Mouse (Mus musculus) gastrocnemius, adult 18-20 months (tissue): ENCODE data around the gene Lmbr1l. TPM values are rescaled to one million over a fixed set of nuclear protein-coding genes. Genes with fewer than 3 reads are reported as not detected.
"Not testable (repeated sequence)": the region's sequence is repeated elsewhere in the genome, so short reads cannot be mapped to it uniquely, and the experiment has no call there.

Experiments
- DNase-seq: peaks from one replicate; pipeline ENCODE4 v3.0.0; 2021; ENCODE audit warnings: low spot score
- long read RNA-seq, 2 experiments: library from polyadenylated mRNA; stranded (forward); transcript quantifications; one replicate each; pipeline ENCODE4 v2.0.0; 2021
- total RNA-seq, 2 experiments: library from RNA; stranded (reverse); gene quantifications; 2 replicates each; pipeline ENCODE4 v1.2.3; 2021

The Lmbr1l gene
- total RNA-seq = 1 to 10 TPM; 4.8 to 4.9 TPM
- long read RNA-seq, experiment 1 = 0 reads
- long read RNA-seq, experiment 2, partial matches to known transcripts = 0 of 1 reads
- long read RNA-seq, experiment 2, other reads (novel, unspliced or antisense) = 0 of 1 reads

DNA sequence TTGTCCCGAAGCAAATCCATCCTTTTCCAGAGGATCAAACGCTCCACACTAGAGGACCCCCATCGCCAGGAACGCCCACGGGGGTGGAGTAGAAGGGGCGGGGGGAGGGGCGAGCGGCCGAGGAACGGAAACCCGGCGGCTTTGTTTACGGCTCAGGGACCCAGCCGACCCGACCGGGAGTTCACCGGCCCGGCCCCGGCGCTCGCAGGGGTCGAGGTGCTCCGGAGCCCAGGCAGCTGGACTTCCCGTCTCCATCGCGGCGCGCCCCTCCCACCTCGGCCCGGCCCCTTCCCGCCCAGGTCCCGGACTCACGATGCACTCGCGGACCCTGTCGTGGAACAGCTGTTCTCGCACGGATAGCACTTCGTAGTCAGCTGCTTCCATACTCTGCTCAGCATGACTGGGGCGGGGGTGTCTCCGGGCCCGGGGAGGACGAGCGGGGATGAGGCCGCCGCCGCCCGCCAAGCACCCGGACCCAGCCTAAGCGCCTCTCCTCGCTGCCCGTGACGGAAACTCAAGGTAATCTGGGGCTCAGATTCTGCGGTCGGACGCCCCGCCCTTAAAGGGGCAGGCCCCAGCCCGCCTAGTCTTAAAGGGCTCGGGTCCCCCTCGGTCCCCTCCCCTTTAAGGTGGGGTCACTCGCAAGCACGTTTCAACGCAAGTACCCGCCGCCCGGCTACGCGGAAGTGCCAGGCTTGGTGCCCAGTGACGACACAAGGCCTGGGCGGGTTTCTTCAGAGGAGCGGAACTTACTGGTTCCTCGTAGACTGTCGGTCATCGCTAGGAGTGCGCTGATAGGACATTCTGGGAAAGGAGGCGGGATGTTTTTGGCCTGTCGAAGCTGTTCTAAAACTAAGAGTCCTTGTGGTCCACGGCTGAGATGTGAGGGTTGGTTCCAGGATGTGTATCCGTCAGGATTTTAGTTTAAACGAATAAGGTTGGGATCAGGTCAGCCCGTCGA is at the start of gene Lmbr1l:
Gene Lmbr1l (minus strand): TSS at position 694 of the 961 bp plus-strand sequence.
- DNase-seq = peak; percentile 99

DNA sequence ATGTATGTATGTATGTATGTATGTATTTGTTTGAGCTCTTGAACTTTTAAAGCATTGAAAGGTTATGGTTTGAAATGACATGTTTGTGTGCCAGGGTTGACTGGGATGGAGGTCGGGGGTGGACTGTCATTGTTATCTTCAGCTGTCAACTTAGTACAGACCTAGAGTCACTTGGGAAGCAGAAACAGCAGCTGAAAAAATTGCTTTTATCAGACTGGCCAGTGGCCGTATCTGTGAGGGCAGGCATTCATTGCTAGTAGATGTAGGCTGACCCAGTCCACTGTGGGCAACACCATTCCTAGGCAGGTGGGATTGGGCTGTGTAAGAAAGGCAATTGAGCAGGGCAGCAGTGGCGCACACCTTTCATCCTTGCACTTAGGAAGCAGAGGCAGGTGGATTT is 41.5 kb upstream of the Lmbr1l start:
- no peak for DNase-seq

DNA sequence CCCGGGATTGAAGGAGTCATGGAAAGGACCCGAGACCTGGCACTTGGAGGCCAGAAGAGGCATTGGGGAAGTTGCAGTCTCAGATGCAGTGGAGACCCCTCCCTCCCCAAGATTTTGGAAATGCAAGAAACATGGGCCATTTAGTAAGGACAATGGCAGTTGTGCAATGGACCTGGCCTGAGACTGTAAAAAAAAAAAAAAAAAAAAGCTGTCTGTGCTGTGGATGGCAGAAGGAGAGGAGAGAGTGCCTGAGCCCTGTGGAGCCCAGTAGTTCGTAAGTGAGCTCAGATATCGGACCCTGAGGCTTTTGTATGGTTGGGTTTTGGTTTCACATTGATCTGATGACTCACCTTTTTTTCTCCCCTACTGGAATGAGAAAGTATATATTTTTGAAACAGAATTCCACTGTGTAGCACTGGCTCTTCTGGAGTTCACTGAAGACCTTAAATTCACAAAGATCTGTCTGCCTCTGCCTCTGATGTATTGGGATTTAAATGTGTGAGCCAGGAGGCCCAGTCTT is 40.9 kb upstream of the Lmbr1l start:
- no peak for DNase-seq

DNA sequence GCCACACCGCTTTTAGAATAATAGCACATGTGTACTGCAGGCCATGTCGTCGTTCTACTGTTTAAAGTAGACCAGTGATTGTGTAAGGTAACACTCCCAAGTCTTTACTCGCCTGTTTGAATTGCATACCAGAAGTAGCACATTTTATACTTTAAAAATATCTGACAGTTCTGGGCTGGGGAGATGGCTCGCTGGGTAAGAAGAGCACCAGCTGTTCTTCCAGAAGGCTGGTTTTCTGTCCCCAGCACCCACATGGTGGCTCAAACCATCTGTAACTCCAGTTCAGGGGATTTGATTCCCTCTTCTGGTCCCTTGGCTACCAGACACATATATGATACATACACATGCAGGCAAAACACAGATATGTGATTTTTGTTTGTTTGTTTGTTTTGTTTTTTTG is 39.4 kb upstream of the Lmbr1l start:
- DNase-seq = no peak

GRCm38 (mm10) chr15:98956000-98956399 is 38.0 kb upstream of the Lmbr1l start:
- DNase-seq = no peak

DNA sequence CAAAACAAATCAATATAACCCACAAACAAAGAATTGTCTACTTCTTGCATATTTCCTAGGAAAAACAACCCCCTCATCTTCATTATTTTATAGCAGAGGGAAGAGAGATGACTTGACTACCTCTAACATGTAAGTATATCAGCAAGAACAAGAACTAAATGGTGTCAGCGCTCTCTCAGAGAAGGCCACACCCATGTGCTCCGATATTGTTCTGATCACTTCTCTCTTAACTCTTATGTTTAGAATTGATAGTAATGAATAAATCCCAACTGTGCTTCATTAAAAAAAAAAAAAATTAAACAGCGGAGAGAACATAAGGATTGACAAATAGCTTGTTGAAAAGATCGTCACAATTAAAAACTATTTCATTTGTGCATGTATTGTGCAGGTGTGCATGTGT is 37.3 kb upstream of the Lmbr1l start:
- no peak for DNase-seq

- no peak for DNase-seq
Measured at GRCm38 (mm10) chr15:98954425-98955253, 36.6 kb upstream of the Lmbr1l start.

DNA sequence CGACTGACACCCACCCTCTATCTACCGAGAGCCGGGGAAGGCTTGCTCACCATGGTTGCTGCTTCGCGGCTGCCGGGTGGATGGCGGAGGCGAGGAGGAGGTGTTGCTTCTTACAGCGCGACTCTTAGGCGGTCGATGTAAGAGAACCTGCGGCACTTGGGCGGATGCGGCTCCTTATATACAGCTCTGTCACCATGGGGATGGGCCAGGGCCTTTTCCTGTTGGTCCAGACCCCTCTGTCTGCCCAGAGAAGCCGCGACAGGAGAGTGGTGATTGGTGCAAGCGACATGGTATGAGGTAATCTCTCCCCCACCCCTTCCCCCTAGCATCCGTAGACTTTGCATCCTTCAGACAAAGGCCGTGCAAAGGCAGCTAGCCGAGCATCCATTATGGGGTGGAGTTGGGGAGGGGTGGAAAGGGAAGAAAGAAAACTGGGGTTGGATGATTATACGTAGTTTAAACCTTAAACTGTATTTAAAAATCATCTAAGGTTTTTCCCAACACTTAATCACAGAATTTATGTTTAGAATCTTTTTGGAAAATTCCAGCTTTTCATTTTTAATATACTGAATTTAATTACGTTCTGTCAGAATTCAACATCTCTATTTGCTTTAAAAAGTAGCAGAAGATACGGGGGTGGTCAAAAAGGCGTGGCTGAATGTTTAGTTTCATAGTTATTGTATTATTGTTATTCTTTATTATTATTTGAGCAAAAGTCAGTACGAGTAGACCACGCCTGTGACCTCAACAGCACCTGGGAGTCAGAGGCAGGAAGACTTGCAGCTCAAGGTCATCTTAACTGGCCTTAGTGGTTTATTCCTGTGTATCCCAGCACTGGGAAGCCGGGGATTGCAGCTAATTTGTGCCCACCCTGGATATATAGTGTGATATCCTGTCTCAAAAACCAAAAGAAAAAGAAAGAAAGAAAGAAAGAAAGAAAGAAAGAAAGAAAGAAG is 35.6 kb upstream of the Lmbr1l start, which contains the start of the genes Gm49450 and Tuba1a:
Gene Gm49450 (minus strand): TSS at position 151 of the 956 bp plus-strand sequence.
Gene Tuba1a (minus strand): TSS at position 303 of the 956 bp plus-strand sequence.
- peak; percentile 91 for DNase-seq

- peak; percentile 72 for DNase-seq
Measured at GRCm38 (mm10) chr15:98952751-98953400, 34.8 kb upstream of the Lmbr1l start.

DNA sequence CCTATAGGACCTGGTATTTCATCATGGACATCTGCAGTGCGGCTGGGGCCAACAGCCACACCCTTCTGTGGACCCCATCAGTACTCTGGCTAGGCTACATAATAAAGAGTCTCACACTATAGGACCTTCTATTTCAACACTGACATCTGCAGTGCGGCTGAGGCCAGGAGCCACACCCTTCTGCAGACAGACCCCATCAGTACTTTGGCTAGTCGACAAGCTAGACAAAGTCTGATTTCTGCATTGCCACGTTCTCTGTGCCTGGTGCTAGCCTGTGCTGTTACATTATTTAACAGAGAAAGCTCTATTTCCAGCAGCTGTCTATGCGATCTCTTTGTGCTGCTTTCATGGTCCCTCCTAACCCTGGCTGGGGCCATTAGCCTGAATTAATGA is 34.0 kb upstream of the Lmbr1l start:
- DNase-seq = no peak

- not testable (repeated sequence) for DNase-seq
Measured at GRCm38 (mm10) chr15:98951122-98952062, 33.4 kb upstream of the Lmbr1l start.

- DNase-seq = no peak
Measured at GRCm38 (mm10) chr15:98949607-98949892, 31.5 kb upstream of the Lmbr1l start.

DNA sequence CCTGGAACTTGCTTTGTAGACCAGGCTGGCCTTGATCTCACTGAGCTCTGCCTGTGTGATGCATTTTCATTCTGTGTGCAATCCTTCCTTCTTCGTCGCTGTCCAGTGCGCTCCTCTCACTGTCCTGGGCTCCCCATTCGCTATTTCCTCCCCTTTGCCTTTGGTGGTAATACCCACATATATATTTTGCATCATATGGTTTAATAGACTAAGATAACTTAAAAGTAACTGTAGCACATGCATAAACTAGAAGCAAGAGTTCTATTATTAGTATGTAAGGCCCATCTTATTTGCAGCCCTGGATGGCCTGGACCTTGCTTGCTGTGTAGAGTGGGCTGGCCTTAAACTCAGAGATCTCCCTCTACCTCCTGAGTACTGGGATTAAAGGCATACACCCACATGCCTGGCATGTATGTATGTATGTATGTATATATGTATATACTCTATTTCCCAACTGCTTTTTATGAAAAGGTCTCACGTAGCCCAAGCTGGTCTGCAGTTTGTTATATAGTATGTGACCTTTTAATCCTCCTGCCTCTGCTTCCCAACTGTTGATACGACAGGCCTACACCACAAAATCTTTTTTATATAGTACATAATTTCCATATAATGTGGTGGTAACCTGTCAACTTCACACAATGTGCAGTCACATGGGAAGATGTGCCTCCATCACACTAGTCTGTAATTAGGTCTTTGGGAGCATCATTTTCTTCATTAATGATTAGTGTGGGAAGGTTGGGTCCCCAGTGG is 31.0 kb upstream of the Lmbr1l start:
- no peak for DNase-seq

DNA sequence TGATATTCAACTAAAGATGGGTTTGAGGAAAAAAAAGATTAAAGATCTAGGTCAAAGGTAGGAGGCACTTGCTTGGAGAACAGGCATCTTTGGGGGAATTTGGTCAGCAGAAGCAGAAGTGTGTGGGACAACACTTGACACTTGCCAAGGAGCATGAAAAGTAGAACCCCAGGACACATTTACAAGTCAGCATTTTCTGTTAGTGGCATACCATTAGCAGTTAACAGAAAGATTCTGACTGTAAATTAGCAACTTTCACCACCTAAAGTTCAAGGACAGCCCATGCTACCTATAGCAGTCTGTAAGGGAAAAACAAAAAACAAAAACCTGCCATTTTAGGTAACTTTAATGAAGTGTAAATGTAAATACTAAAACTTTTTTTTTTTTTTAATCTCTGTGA is 30.4 kb upstream of the Lmbr1l start:
- no peak for DNase-seq

DNA sequence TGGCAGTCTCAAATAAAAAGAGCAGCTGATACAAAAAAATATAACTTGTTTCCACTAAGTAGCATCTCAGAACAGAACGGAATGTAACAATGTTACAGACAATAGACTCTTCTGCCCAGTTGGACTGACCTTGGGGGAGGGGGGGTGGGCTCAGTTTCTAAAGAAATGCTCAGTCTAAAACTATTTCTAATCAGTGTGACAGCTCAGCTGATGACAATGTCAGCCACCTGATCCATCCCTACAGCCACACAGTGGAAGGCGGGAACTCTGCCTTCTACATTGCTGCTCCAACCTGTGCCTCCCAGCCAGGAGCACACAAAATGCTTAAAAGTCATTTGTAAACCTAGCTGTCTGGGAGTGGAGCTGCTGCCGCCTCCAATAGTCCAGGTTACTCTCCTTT is 29.9 kb upstream of the Lmbr1l start:
- DNase-seq = no peak

DNA sequence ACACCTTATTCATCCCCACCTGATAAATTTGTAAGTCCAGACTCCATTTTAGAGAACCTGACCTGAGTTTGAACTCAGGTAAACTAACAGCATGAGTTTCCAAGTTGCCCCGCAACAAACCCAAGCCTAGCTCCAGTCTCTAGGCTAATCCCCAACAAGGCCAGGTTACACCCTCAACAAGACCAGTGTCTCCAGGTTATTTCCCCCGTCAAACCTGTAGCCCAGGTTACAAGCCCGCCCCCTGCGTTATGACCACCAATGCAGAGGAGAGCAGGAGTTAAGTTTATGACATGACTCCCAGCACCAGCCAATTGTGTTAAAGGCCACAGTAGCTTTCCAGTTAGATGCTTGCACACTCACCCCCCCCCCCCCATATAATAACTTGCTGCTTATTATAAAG is 25.1 kb upstream of the Lmbr1l start:
- DNase-seq = no peak

DNA sequence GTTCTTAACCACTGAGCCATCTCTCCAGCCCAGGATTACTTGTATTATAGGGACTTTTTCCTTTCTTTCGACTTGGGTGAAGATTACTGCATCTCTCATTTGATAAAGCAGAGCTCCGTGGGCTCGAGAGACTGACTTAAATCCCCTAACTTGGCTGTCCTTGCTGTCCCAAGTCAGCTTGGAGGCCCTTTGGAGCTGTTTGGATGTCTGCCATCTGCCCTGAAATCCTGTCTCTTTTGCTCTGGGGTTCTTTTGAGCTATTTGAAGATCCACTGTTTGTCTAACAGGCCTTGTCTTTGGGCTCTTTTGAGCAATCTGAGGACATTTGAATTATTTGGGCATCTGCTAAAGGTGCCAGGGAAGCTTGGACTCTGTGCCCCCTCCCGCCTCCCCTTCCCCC is 24.1 kb upstream of the Lmbr1l start:
- no peak for DNase-seq

DNA sequence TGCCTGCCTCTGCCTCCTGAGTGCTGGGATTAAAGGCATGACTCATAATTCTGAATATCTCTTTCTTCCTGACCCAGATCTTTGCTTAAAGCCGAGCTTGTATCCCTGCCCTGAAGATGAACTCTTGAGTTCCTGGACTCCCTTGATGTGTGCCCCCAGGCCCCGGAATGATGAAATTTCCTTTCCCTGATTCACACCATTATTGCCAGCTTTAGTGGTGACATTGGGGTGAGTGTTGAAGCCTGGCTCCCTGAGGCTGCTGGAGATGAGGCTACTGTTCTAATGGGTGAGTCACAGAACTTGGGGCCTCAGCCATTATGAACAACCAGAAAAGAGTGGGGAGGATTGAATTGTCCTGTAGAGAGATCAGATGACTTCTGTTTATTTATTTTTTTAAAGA is 23.5 kb upstream of the Lmbr1l start:
- no peak for DNase-seq
